Mouse (Mus musculus) T-cell, adult 66 days (primary cell): Measurements from ENCODE around the gene Slc24a5. TPM values are rescaled to one million over a fixed set of nuclear protein-coding genes. Genes with fewer than 3 reads are reported as not detected.

Source experiments
- total RNA-seq, 2 experiments: library from RNA; stranded (reverse); gene quantifications; 3 replicates in 1 of 2; 4 replicates in 1 of 2; pipeline ENCODE4 v1.2.4; 2023

Gene Slc24a5
- total RNA-seq: under 1 TPM in 1 of 2 experiments, not detected in 1; 0.29 TPM

DNA sequence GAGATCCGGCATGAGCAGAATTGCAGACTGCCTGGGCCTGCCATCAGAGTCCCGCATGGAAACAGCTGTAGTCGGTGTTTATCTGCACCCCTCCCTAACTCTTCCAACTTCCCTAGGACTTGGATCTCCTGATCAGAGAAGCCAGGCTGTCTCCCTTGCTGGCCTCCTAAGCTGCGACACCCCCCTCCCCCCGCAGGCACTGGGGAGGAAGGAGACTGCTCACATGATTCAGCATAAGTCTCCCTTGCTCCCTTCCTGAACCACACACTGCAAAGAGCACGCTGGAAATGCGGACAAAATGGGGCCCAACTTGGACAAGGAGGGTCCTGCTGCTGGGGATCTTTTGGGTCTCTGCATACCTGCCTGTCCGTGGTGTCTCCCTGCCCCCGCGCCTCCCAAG, at the start of gene Slc24a5:
Gene Slc24a5, plus strand, starts transcription at position 231 of the 400 bp plus-strand sequence.

DNA sequence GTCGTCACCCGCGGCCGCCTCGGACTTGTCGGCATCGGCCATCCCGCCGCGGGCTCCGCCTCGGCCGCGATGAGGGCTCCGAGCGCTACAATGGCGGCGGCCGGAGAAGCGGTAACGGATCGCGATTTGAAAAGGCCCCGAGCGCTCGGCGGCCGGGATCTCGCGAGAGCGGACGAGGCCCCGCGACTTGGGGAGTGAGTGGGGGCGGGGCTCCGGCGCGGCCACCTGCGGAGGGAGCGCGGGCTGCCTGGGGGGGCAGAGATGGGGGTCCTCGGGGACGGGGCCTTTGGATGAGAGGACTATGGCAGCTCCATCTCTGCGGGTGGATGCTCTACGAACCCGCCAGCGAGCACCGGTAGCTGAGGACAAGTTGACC, 55.5 kb downstream of the Slc24a5 start, which contains the start of gene Myef2:
Gene Myef2, minus strand, starts transcription at position 185 of the 376 bp plus-strand sequence.

GRCm38 (mm10) chr2:125135903-125136811, 68.2 kb downstream of the Slc24a5 start, which contains the start of gene Ctxn2:
TSS of gene Ctxn2 (plus strand) at chr2:125136692.

Other genes with a start within 250 kb of the Slc24a5 start
- 10 to 100 TPM; 31.0 to 31.3 TPM for gene Myef2, start 55.5 kb downstream of the Slc24a5 start, total RNA-seq
- gene Ctxn2, start 68.6 kb downstream of the Slc24a5 start, total RNA-seq: not detected
- not detected for gene Slc12a1, start 84.4 kb downstream of the Slc24a5 start, total RNA-seq
- 10 to 100 TPM; 31.4 to 40.2 TPM for gene Dut, start 179.1 kb downstream of the Slc24a5 start, total RNA-seq